Mouse (Mus musculus): ENCODE results near the gene 4930404N11Rik. TPM values are rescaled to one million over a fixed set of nuclear protein-coding genes. Genes with fewer than 3 reads are reported as not detected.
A peak's percentile ranks its signal among the peaks of the same experiment; 100 is the strongest.

4930404N11Rik gene
- polyA plus RNA-seq, 1 experiment from 2014 or later: 1.1 TPM

DNA sequence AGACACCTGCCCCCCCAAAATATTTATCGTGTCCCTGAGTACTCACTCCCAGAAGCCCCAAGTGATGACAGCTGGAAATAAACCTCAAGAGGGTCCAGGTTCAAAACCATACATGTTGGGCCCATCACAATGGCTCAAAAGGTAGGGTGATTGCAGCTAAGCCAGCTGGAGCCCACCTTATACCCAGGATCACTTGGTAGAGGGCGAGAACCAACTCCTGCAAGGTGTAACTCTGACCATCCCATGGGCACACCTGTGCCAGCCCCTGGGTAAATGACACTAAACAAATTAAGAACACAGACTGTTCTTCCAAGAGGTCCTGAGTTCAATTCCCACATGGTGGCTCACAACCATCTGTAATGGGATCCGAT is 13.6 kb upstream of the 4930404N11Rik start:
- peak overlapping the region; percentile 81 for H3K9ac ChIP-seq
- 61% methylated on average over 3 of the region's 3 CpGs for WGBS
- H3K9me3 ChIP-seq: no peaks in the 10 kb centered on the region
- peak overlapping the region; percentile 76 for H3K4me2 ChIP-seq
- H3K4me3 ChIP-seq: peak overlapping the region; percentile 83
- ATAC-seq (ENCODE audit: extremely low read depth, insufficient number of reproducible peaks, low FRiP score, low TSS enrichment): no peak
- peaks cover 23% of the 10 kb centered on the region for H3K36me3 ChIP-seq
- H3K4me1 ChIP-seq: peaks cover 45% of the 10 kb centered on the region
- H3K27me3 ChIP-seq (replicated peaks): no peaks in the 10 kb centered on the region
- H3K27ac ChIP-seq (replicated peaks): peak overlapping the region; percentile 85

- ATAC-seq (ENCODE audit: extremely low read depth, insufficient number of reproducible peaks, low FRiP score, low TSS enrichment): peak; percentile 92
- H3K36me3 ChIP-seq: peaks cover 28% of the 10 kb centered on the region
- peak overlapping the region; percentile 85 for H3K27ac ChIP-seq (replicated peaks)
- H3K4me1 ChIP-seq: peaks cover 45% of the 10 kb centered on the region
- no peaks in the 10 kb centered on the region for H3K27me3 ChIP-seq (replicated peaks)
- WGBS: under 1% methylated on average over 46 of the region's 46 CpGs
- H3K9ac ChIP-seq: peak overlapping the region; percentile 97
- H3K4me3 ChIP-seq: peak overlapping the region; percentile 83
- peak overlapping the region; percentile 76 for H3K4me2 ChIP-seq
- H3K9me3 ChIP-seq: no peaks in the 10 kb centered on the region
Measured at GRCm38 (mm10) chr10:81378553-81379182, 13.1 kb upstream of the 4930404N11Rik start.

GRCm38 (mm10) chr10:81377793-81378552 is 12.4 kb upstream of the 4930404N11Rik start, which contains the start of gene Fzr1:
Fzr1 (minus strand) TSS chr10:81378516.
- ATAC-seq (ENCODE audit: extremely low read depth, insufficient number of reproducible peaks, low FRiP score, low TSS enrichment): peak; percentile 3; the same call in 1 of the 2 replicates
- Histone ChIP-seq H3K9ac (peak within 1 kb of the TSS; percentile 97), H3K4me3 (peak within 1 kb of the TSS; percentile 83), H3K4me2 (peak within 1 kb of the TSS; percentile 84), H3K9me3 (no peaks in the 10 kb centered on the region), H3K36me3 (peaks cover 35% of the 10 kb centered on the region), H3K27ac (replicated peaks) (peak within 1 kb of the TSS; percentile 85), H3K4me1 (peaks cover 47% of the 10 kb centered on the region), H3K27me3 (replicated peaks) (no peaks in the 10 kb centered on the region)
- under 1% methylated on average over 58 of the region's 59 CpGs for WGBS

DNA sequence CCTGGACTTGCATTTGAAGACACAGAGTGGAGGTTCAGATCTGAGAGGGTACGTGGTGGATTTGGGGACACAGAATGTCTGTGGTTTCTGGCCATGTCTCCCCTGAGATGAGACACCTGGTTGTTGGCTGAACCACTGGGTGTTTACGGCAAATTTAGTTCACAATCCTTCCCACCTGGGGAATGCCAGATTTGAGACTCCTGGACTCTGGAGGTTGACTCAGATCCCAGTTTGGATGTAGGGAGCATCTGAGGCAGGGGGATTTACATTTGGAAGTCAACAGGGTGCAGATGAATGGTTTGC is 11.7 kb upstream of the 4930404N11Rik start:
- Histone ChIP-seq H3K9me3 (no peaks in the 10 kb centered on the region), H3K4me2 (peak overlapping the region; percentile 84), H3K27ac (replicated peaks) (peak overlapping the region; percentile 77), H3K4me3 (peak overlapping the region; percentile 83), H3K9ac (peak overlapping the region; percentile 97), H3K27me3 (replicated peaks) (no peaks in the 10 kb centered on the region), H3K36me3 (peaks cover 41% of the 10 kb centered on the region), H3K4me1 (peaks cover 44% of the 10 kb centered on the region)
- 50% methylated on average over 2 of the region's 2 CpGs for WGBS
- ATAC-seq (ENCODE audit: extremely low read depth, insufficient number of reproducible peaks, low FRiP score, low TSS enrichment): no peak

DNA sequence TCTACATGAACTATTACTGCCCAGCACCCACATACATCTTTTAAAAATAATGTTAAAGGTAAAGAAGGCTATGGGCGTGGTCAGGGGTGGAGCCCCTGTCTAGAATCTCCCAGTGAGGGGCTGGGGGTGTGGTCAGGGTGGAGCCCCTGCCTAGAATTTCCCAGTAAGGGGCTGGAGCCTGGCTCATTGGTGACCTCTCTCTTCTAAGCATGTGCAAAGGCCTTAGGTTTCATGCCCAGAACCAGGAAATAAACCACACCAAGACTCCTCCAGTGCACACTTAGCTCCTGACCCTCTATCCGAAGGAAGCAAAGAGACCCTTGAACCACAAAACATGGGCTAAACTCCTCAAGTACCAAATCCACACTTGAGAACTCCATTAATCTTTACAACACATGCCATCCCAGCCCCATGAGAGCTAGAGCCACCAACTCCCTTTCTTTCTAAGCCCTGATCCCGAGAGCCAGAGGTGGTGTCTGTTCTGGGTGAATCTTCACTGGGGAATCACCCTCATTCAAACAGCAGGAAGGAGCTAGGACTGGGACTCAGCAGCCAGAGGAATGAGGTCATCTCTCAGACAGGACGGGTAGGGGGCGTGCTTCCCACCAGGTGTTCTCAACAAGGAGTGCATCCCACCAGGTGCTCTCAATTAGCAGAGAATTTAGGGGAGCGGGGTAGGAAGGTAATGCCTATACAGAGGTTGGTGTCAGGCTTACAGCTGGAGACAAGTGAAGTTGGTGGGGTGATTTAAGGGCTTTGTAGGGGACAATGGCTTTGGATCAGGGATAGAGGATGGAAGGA is 11.1 kb upstream of the 4930404N11Rik start:
- Histone ChIP-seq H3K9me3 (no peaks in the 10 kb centered on the region), H3K27me3 (replicated peaks) (no peaks in the 10 kb centered on the region), H3K9ac (peak overlapping the region; percentile 97), H3K4me3 (peak overlapping the region; percentile 83), H3K4me2 (peak overlapping the region; percentile 84), H3K4me1 (peaks cover 39% of the 10 kb centered on the region), H3K36me3 (peaks cover 47% of the 10 kb centered on the region), H3K27ac (replicated peaks) (peak overlapping the region; percentile 77)
- WGBS: 36% methylated on average over 6 of the region's 6 CpGs
- no peak for ATAC-seq (ENCODE audit: extremely low read depth, insufficient number of reproducible peaks, low FRiP score, low TSS enrichment)

DNA sequence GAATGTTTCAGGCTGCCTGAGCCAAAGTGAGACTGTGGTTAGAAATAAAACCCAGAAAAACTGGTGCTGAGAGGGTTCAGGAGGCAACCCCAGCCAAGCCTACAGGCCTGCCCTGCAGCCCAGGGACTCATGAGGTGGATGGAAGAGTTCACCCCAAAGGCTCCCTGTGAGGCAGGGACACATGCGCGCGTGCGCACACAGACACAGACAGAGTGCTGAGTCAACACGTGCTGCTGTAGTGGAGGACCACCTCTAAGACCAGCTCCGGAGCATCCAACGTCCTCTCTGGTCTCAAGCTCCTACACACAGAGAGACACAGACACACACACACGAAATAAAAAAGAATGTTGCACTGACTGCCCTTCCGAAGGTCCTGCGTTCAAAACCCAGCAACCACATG is 9.7 kb upstream of the 4930404N11Rik start:
- WGBS: 89% methylated on average over 10 of the region's 10 CpGs

GRCm38 (mm10) chr10:81367207-81367495 is 1.5 kb upstream of the 4930404N11Rik start:
- no peak for ATAC-seq (ENCODE audit: extremely low read depth, insufficient number of reproducible peaks, low FRiP score, low TSS enrichment)
- H3K9ac ChIP-seq: no peak overlapping the region; the same call in 1 of the 2 replicates
- no peak overlapping the region for H3K4me3 ChIP-seq
- peaks cover 65% of the 10 kb centered on the region for H3K36me3 ChIP-seq
- peaks cover 7% of the 10 kb centered on the region; the same call in 1 of the 2 replicates for H3K27me3 ChIP-seq (replicated peaks)
- no peak overlapping the region for H3K4me2 ChIP-seq
- H3K9me3 ChIP-seq: no peaks in the 10 kb centered on the region
- H3K27ac ChIP-seq (replicated peaks): no peak overlapping the region
- WGBS: 90% methylated on average over 6 of the region's 6 CpGs
- H3K4me1 ChIP-seq: peaks cover 51% of the 10 kb centered on the region

More for the DNA sequence above, 9.7 kb upstream of the 4930404N11Rik start:
- Histone ChIP-seq H3K27me3 (replicated peaks) (no peaks in the 10 kb centered on the region), H3K9ac (no peak overlapping the region), H3K4me1 (peaks cover 37% of the 10 kb centered on the region), H3K4me2 (peak overlapping the region; percentile 84; the same call in 1 of the 2 replicates), H3K9me3 (no peaks in the 10 kb centered on the region), H3K36me3 (peaks cover 61% of the 10 kb centered on the region), H3K4me3 (no peak overlapping the region), H3K27ac (replicated peaks) (no peak overlapping the region)
- ATAC-seq (ENCODE audit: extremely low read depth, insufficient number of reproducible peaks, low FRiP score, low TSS enrichment): no peak

GRCm38 (mm10) chr10:81366477-81367206 is 1.0 kb upstream of the 4930404N11Rik start:
- no peak overlapping the region for H3K4me2 ChIP-seq
- ATAC-seq (ENCODE audit: extremely low read depth, insufficient number of reproducible peaks, low FRiP score, low TSS enrichment): no peak
- H3K4me1 ChIP-seq: peaks cover 56% of the 10 kb centered on the region
- H3K27ac ChIP-seq (replicated peaks): no peak overlapping the region; the same call in 1 of the 2 replicates
- peaks cover 65% of the 10 kb centered on the region for H3K36me3 ChIP-seq
- peak overlapping the region; percentile 62 for H3K9ac ChIP-seq
- WGBS: 77% methylated on average over 6 of the region's 6 CpGs
- peaks cover 7% of the 10 kb centered on the region; the same call in 1 of the 2 replicates for H3K27me3 ChIP-seq (replicated peaks)
- no peak overlapping the region for H3K4me3 ChIP-seq
- H3K9me3 ChIP-seq: no peaks in the 10 kb centered on the region

GRCm38 (mm10) chr10:81365073-81365472 is 543 bp downstream of the 4930404N11Rik start:
- Histone ChIP-seq H3K4me3 (peak overlapping the region; percentile 52), H3K36me3 (peaks cover 58% of the 10 kb centered on the region), H3K27me3 (replicated peaks) (peaks cover 7% of the 10 kb centered on the region; the same call in 1 of the 2 replicates), H3K9me3 (no peaks in the 10 kb centered on the region), H3K4me2 (peak overlapping the region; percentile 81), H3K9ac (peak overlapping the region; percentile 83), H3K27ac (replicated peaks) (peak overlapping the region; percentile 32; the same call in 1 of the 2 replicates), H3K4me1 (peaks cover 72% of the 10 kb centered on the region)
- no peak for ATAC-seq (ENCODE audit: extremely low read depth, insufficient number of reproducible peaks, low FRiP score, low TSS enrichment)
- WGBS: 35% methylated on average over 4 of the region's 4 CpGs

DNA sequence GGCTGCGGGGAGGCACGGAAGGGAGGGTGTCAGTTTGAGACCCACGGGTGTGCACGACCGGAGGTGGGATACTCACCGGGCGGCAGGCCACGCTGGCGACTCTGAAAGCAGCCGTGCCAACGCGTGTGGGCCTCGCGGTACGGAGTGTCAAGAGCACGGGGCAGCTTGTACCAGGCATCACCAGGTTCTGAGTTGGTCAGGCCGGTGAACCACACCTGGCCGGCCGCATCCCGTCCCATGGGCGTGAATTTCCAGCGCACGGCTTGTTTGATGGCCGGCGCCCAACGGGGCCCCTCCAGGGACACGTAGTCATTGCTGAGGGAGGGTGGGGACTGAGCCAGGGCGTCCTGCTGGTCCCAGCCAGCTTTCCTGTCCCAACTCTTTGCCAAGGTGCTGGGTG is 950 bp downstream of the 4930404N11Rik start:
- peak overlapping the region; percentile 52 for H3K4me3 ChIP-seq
- peak overlapping the region; percentile 83 for H3K9ac ChIP-seq
- peaks cover 54% of the 10 kb centered on the region for H3K36me3 ChIP-seq
- H3K4me1 ChIP-seq: peaks cover 76% of the 10 kb centered on the region
- no peak for ATAC-seq (ENCODE audit: extremely low read depth, insufficient number of reproducible peaks, low FRiP score, low TSS enrichment)
- H3K27ac ChIP-seq (replicated peaks): peak overlapping the region; percentile 32; the same call in 1 of the 2 replicates
- H3K9me3 ChIP-seq: no peaks in the 10 kb centered on the region
- WGBS: 18% methylated on average over 28 of the region's 28 CpGs
- H3K4me2 ChIP-seq: peak overlapping the region; percentile 81
- H3K27me3 ChIP-seq (replicated peaks): peaks cover 7% of the 10 kb centered on the region; the same call in 1 of the 2 replicates

Measured in heart, embryonic 13.5 days (tissue).